Mouse (Mus musculus) splenic B cell, adult 2 months (primary cell): ENCODE results near the gene Fam184a.
A peak's percentile ranks its signal among the peaks of the same experiment; 100 is the strongest.

Experiments
- DNase-seq: peaks from one replicate; pipeline ENCODE4 v3.0.0-alpha.2; 2011; ENCODE audit warnings: low read depth, low spot score
- H3K27me3 ChIP-seq: 2 replicates; pipeline ENCODE4 v1.6.1; 2012; ENCODE audit warnings: mild to moderate bottlenecking, low read length, moderate library complexity, mixed read lengths; ENCODE audit not compliant: control insufficient read depth, poor library complexity, insufficient read depth, severe bottlenecking
- H3K36me3 ChIP-seq: 2 replicates; pipeline ENCODE4 v1.6.1; 2012; ENCODE audit warnings: mild to moderate bottlenecking, low read length, moderate library complexity, mixed read lengths; ENCODE audit not compliant: control insufficient read depth, poor library complexity, insufficient read depth, severe bottlenecking

Gene Fam184a

GRCm38 (mm10) chr10:53735201-53735865 lies 15.6 kb downstream of the Fam184a start:
- Histone ChIP-seq H3K27me3 (no peaks in the 10 kb centered on the region), H3K36me3 (no peaks in the 10 kb centered on the region)
- DNase-seq, result no peak

- Histone ChIP-seq H3K27me3 (no peaks in the 10 kb centered on the region), H3K36me3 (no peaks in the 10 kb centered on the region)
- no peak for DNase-seq
These were observed 18.6 kb downstream of the Fam184a start for GRCm38 (mm10) chr10:53732324-53732723.

- DNase-seq, result no peak
- Histone ChIP-seq H3K27me3 (no peaks in the 10 kb centered on the region), H3K36me3 (no peaks in the 10 kb centered on the region)
These were observed 22.0 kb downstream of the Fam184a start for GRCm38 (mm10) chr10:53728883-53729282.

- Histone ChIP-seq H3K36me3 (no peaks in the 10 kb centered on the region), H3K27me3 (no peaks in the 10 kb centered on the region)
- no peak for DNase-seq
These were observed 25.6 kb downstream of the Fam184a start for GRCm38 (mm10) chr10:53725301-53725700.

GRCm38 (mm10) chr10:53704516-53704915 lies 46.4 kb downstream of the Fam184a start:
- DNase-seq, result no peak
- H3K36me3 ChIP-seq, result no peaks in the 10 kb centered on the region
- H3K27me3 ChIP-seq, result no peaks in the 10 kb centered on the region

GRCm38 (mm10) chr10:53698531-53698930 lies 52.4 kb downstream of the Fam184a start:
- Histone ChIP-seq H3K36me3 (no peaks in the 10 kb centered on the region), H3K27me3 (no peaks in the 10 kb centered on the region)
- DNase-seq, result no peak

- no peaks in the 10 kb centered on the region for H3K36me3 ChIP-seq
- DNase-seq, result peak; percentile 4
These were observed 56.2 kb downstream of the Fam184a start for GRCm38 (mm10) chr10:53694757-53695156.

GRCm38 (mm10) chr10:53691263-53691662 lies 59.7 kb downstream of the Fam184a start:
- H3K27me3 ChIP-seq, result no peaks in the 10 kb centered on the region
- H3K36me3 ChIP-seq, result no peaks in the 10 kb centered on the region
- DNase-seq, result no peak

More at GRCm38 (mm10) chr10:53694757-53695156, 56.2 kb downstream of the Fam184a start:
- H3K27me3 ChIP-seq, result no peaks in the 10 kb centered on the region

- no peaks in the 10 kb centered on the region for H3K36me3 ChIP-seq
These were observed 61.9 kb downstream of the Fam184a start for GRCm38 (mm10) chr10:53688952-53689584.

GRCm38 (mm10) chr10:53688533-53688932 lies 62.4 kb downstream of the Fam184a start:
- no peak for DNase-seq
- H3K27me3 ChIP-seq, result no peaks in the 10 kb centered on the region
- no peaks in the 10 kb centered on the region for H3K36me3 ChIP-seq

More at GRCm38 (mm10) chr10:53688952-53689584, 61.9 kb downstream of the Fam184a start:
- no peak for DNase-seq
- H3K27me3 ChIP-seq, result no peaks in the 10 kb centered on the region

GRCm38 (mm10) chr10:53687888-53688287 lies 63.0 kb downstream of the Fam184a start:
- Histone ChIP-seq H3K36me3 (no peaks in the 10 kb centered on the region), H3K27me3 (no peaks in the 10 kb centered on the region)
- no peak for DNase-seq

GRCm38 (mm10) chr10:53685806-53686205 lies 65.1 kb downstream of the Fam184a start:
- no peak for DNase-seq
- Histone ChIP-seq H3K36me3 (no peaks in the 10 kb centered on the region), H3K27me3 (no peaks in the 10 kb centered on the region)

- DNase-seq, result no peak
- Histone ChIP-seq H3K36me3 (no peaks in the 10 kb centered on the region), H3K27me3 (no peaks in the 10 kb centered on the region)
These were observed 67.7 kb downstream of the Fam184a start for GRCm38 (mm10) chr10:53683226-53683625.

- Histone ChIP-seq H3K27me3 (no peaks in the 10 kb centered on the region), H3K36me3 (no peaks in the 10 kb centered on the region)
- no peak for DNase-seq
These were observed 71.0 kb downstream of the Fam184a start for GRCm38 (mm10) chr10:53679690-53680557.

- Histone ChIP-seq H3K27me3 (no peaks in the 10 kb centered on the region), H3K36me3 (no peaks in the 10 kb centered on the region)
- DNase-seq, result no peak
These were observed 89.1 kb downstream of the Fam184a start for GRCm38 (mm10) chr10:53661788-53662187.
